Mouse (Mus musculus) embryonic facial prominence, embryonic 13.5 days (tissue): ENCODE measurements around the gene Gpam. TPM values are rescaled to one million over a fixed set of nuclear protein-coding genes. Genes with fewer than 3 reads are reported as not detected.

ENCODE experiments used
- ATAC-seq: fragments of 200-750 bp; cut with Nextera tagmentation; 2 replicates; pipeline ENCODE4 v1.8.0; 2017; ENCODE audit warnings: low read depth; ENCODE audit not compliant: insufficient number of reproducible peaks, insufficient read depth, low FRiP score, low TSS enrichment
- H3K27ac ChIP-seq: fragments of 300-500 bp; sonication (generic); 2 replicates; pipeline ENCODE4 v1.5.1; 2015; ENCODE audit warnings: moderate library complexity, mild to moderate bottlenecking, inconsistent platforms
- H3K27me3 ChIP-seq: fragments of 300-500 bp; sonication (generic); 2 replicates; pipeline ENCODE4 v1.6.1; 2015; ENCODE audit warnings: mild to moderate bottlenecking, inconsistent platforms
- H3K36me3 ChIP-seq: fragments of 300-500 bp; sonication (generic); 2 replicates; pipeline ENCODE4 v1.6.1; 2015; ENCODE audit warnings: mild to moderate bottlenecking, inconsistent platforms
- H3K4me1 ChIP-seq: fragments of 300-500 bp; sonication (generic); 2 replicates; pipeline ENCODE4 v1.6.1; 2015; ENCODE audit warnings: inconsistent platforms
- H3K4me2 ChIP-seq: fragments of 300-500 bp; sonication (generic); 2 replicates; pipeline ENCODE4 v1.6.1; 2015; ENCODE audit warnings: moderate library complexity, mild to moderate bottlenecking, inconsistent platforms
- H3K4me3 ChIP-seq: fragments of 300-500 bp; sonication (generic); 2 replicates; pipeline ENCODE4 v1.5.1; 2015; ENCODE audit warnings: mild to moderate bottlenecking, inconsistent platforms
- H3K9ac ChIP-seq: fragments of 300-500 bp; sonication (generic); 2 replicates; pipeline ENCODE4 v1.6.1; 2015; ENCODE audit warnings: mild to moderate bottlenecking, inconsistent platforms
- H3K9me3 ChIP-seq: fragments of 300-500 bp; sonication (generic); 2 replicates; pipeline ENCODE4 v1.6.1; 2016; ENCODE audit warnings: inconsistent platforms
- WGBS: fragments of 180-500 bp; shearing (Covaris S2); methylation state at CpG from one replicate; pipeline ENCODE4 v1.1.7; 2015; ENCODE audit warnings: mixed read lengths; 5-methylcytosine and 5-hydroxymethylcytosine counted together
- polyA plus RNA-seq: library from polyadenylated mRNA; unstranded; fragments of >200 nt; fragmentation: Nextera tagmentation; extraction: Ambion mirVana; gene quantifications from 2 replicates; pipeline ENCODE4 v1.2.1, GENCODE M21; 2015

Gpam gene
- polyA plus RNA-seq, 1 experiment from 2014 or later, result 14.0 TPM

DNA sequence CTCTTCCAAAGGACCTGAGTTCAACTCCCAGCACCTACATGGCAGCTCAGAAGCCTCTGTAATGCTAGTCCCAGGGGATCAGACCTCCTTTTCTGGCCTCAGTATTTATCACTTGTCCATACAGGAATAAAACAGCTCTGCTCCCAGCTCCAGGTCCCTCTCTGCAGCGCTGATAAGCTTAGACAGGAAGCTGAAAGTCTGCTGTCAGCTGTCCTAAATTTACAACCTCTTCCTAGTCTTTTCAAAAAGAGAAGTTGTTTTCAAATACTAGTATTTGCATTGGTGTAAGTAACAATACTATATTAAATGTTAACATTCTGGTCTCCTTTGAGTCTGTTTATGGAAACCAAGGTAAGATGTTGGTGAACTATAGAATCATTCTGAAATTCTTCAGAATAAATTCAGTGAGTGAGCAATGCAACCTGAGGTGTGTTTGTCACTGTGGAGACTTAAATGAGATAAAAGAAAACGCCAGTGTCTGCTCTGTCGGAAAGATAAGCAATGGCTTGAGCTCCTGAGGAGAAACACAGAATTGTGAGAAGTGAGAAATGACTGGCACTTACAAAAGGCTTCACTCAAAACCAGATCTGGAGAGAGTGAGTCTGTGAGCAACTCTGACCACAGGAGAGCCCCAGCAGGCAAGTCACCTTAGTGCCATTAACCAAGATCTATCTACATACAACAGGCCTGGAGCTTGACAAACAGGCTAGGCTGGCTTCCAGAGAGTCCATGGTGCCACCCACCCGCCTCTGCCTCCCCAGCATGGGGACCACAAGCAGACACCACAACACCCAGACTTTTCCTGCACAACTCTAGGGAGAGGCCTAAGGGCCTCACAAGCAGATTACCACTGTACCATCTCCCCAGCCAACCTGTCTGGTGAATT lies 41.8 kb downstream of the Gpam start:
- Histone ChIP-seq H3K4me1 (no peaks in the 10 kb centered on the region), H3K27ac (no peak overlapping the region), H3K4me2 (no peak overlapping the region), H3K9me3 (no peaks in the 10 kb centered on the region), H3K27me3 (no peaks in the 10 kb centered on the region), H3K4me3 (no peak overlapping the region), H3K36me3 (peaks cover 92% of the 10 kb centered on the region), H3K9ac (no peak overlapping the region)
- 87% methylated on average over 4 of the region's 4 CpGs for WGBS
- no peak for ATAC-seq

DNA sequence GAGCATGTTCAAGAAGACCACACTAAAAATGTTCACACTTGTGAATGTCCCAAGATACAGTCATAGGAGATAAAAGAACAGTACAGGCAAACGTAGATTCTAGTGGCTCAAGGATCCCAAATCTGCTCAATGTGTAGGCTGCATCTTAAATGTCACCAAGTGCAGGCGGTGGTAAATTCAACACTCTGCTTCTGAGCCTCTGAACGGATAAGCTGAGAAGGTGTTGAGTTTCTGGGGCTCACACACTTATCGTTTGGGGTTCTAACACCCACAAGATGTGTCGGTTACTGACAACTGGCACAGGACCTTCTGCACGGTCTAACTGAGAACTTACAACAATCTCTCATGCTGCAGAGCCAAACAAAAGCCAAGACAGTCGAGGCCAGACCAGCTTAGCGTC lies 50.2 kb downstream of the Gpam start:
- Histone ChIP-seq H3K27ac (no peak overlapping the region), H3K4me1 (no peaks in the 10 kb centered on the region), H3K4me3 (no peak overlapping the region), H3K4me2 (no peak overlapping the region), H3K36me3 (peaks cover 88% of the 10 kb centered on the region), H3K9me3 (no peaks in the 10 kb centered on the region), H3K9ac (no peak overlapping the region), H3K27me3 (no peaks in the 10 kb centered on the region)
- 80% methylated on average over 8 of the region's 8 CpGs for WGBS
- no peak for ATAC-seq

DNA sequence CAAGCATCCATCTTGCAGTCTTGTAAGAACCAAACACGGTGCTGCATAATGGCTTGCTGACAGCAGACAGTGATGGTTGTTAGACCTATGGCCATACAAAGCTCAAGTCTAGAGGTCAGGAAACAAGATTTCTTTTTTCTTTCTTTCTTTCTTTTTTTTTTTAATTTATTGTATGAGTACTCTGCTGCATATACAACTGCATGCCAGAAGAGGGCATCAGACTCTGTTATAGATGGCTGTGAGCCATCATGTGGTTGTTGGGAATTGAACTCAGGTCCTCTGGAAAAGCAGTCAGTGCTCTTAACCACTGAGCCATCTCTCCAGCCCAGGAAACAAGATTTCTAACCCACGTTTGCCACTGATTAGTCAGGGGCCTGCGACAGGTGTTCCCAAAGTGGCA lies 54.0 kb downstream of the Gpam start:
- Histone ChIP-seq H3K9me3 (no peaks in the 10 kb centered on the region), H3K4me1 (no peaks in the 10 kb centered on the region), H3K4me3 (no peak overlapping the region), H3K27me3 (no peaks in the 10 kb centered on the region), H3K4me2 (no peak overlapping the region), H3K36me3 (peaks cover 92% of the 10 kb centered on the region), H3K27ac (no peak overlapping the region), H3K9ac (no peak overlapping the region)
- no peak for ATAC-seq
- WGBS, result 87% methylated on average over 3 of the region's 3 CpGs

DNA sequence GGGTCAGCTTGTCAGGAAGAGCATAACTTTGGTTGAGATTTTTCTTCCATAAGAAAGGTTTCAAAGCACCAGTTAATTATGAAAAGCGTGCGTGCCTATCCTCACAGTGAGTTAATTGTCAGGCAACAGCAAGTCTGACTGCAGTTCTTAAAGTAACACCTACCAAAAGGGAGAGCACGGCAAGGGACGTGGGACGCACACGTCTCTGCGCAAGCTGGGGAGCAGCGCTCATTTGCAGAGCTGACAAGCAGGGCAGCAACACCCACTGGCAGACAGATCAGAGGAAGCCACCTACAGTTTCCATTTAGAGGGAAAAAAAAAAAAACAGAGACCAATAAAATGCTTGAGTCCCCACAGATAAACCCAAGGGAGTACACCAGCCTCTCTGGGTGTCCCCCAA lies 58.0 kb downstream of the Gpam start:
- 89% methylated on average over 8 of the region's 8 CpGs for WGBS
- Histone ChIP-seq H3K4me2 (no peak overlapping the region), H3K27ac (no peak overlapping the region), H3K9me3 (no peaks in the 10 kb centered on the region), H3K4me1 (no peaks in the 10 kb centered on the region), H3K4me3 (no peak overlapping the region), H3K27me3 (no peaks in the 10 kb centered on the region), H3K9ac (no peak overlapping the region), H3K36me3 (peaks cover 64% of the 10 kb centered on the region)
- ATAC-seq, result no peak

DNA sequence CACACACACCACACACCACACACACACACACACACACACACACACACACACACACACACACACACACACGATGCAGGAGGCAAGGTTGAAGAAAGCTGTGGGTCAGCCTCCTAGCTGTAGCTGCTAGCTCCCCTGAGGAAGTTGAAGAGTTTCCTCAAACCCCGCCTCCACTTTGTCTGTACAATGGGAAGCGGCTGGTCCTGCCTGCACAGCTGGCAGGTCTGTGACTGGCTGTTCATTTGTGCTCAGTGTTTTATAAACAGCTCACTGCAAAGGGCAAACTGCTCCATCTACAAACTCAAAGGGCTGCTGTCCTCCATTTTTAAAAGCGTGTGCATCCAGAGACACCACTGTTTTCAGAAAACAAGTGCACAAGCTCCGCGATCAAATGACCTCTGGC lies 63.8 kb downstream of the Gpam start:
- 35% methylated on average over 6 of the region's 6 CpGs for WGBS
- Histone ChIP-seq H3K27ac (no peak overlapping the region), H3K9ac (no peak overlapping the region), H3K27me3 (peaks cover 7% of the 10 kb centered on the region; the same call in 1 of the 2 replicates), H3K36me3 (peaks cover 10% of the 10 kb centered on the region), H3K4me2 (no peak overlapping the region), H3K4me1 (peaks cover 12% of the 10 kb centered on the region), H3K9me3 (0 out of 2 replicates have a peak, but pooled peaks cover 10% of the 10 kb centered on the region), H3K4me3 (no peak overlapping the region)
- ATAC-seq, result no peak

DNA sequence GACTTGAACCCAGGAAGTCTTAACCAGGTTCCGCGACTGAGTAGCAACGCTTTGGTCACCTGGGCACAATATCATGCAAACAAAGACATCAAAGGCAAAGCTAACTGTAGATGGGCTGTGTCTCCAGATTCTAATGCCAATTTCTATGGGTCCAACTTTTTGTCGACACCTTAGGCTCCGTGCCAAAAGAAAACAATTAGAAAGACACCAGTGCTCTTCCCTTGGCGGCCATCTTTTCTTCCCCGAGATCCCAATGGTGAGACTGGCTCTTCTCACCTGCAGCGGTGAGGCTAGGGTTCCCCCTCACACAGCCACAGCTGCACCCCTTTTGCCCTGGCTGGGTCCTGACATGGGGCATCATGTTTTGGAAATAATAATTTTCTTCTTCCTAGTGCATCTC lies 64.5 kb downstream of the Gpam start:
- H3K36me3 ChIP-seq, result peaks cover 8% of the 10 kb centered on the region
- WGBS, result 88% methylated on average over 8 of the region's 8 CpGs
- no peak overlapping the region for H3K4me2 ChIP-seq
- no peak overlapping the region for H3K4me3 ChIP-seq
- no peak overlapping the region for H3K9ac ChIP-seq
- H3K4me1 ChIP-seq, result peaks cover 12% of the 10 kb centered on the region
- no peak for ATAC-seq
- H3K27ac ChIP-seq, result no peak overlapping the region
- H3K9me3 ChIP-seq, result 0 out of 2 replicates have a peak, but pooled peaks cover 10% of the 10 kb centered on the region
- peaks cover 7% of the 10 kb centered on the region; the same call in 1 of the 2 replicates for H3K27me3 ChIP-seq

DNA sequence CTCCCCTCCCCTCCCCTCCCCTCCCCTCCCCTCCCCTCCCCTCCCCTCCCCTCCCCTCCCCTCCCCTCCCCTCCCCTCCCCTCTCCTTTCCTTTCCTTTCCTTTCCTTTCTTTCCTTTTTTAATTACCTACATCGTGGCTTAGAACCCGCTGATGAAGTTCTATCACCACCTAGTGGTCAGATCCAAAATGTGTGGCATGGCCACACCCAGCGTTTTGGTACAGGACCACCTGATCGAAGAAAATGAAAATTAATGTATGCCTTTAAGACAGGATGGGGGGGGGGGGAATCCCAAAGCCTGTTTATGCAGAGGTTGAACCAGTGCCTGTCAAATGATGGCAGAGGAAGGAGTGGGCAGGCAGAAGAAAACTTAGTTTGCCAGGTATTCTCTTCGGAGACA lies 65.1 kb downstream of the Gpam start:
- no peak for ATAC-seq
- H3K9ac ChIP-seq, result no peak overlapping the region
- H3K4me1 ChIP-seq, result peaks cover 12% of the 10 kb centered on the region
- H3K27ac ChIP-seq, result no peak overlapping the region
- no peak overlapping the region for H3K4me2 ChIP-seq
- no peak overlapping the region for H3K4me3 ChIP-seq
- H3K36me3 ChIP-seq, result peaks cover 7% of the 10 kb centered on the region
- 18% methylated on average over 5 of the region's 5 CpGs for WGBS
- H3K9me3 ChIP-seq, result 0 out of 2 replicates have a peak, but pooled peaks cover 10% of the 10 kb centered on the region
- peaks cover 7% of the 10 kb centered on the region; the same call in 1 of the 2 replicates for H3K27me3 ChIP-seq

DNA sequence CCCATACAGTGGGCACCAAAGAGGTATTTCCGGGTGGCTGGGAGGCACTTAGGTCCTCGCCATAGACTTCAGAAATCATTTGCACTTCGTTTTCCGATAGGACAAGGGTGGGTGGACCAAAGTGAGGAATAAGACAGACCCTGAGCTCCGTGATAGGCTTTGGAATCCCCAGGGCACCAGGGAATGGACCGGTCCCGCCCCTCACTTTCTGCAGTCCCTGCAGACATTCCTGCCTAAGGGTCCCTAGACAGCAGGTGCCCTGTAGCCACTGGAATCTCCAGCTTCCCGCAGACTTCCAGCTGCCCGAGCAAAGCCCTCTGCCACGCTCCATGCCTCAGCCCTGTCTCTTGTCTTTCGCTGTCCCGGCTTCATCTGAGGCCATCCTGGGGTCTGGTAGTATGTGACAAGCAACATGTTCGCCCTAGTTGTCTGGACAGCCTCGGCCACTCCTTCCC lies 65.6 kb downstream of the Gpam start:
- Histone ChIP-seq H3K27ac (no peak overlapping the region), H3K27me3 (peaks cover 7% of the 10 kb centered on the region; the same call in 1 of the 2 replicates), H3K4me2 (peak overlapping the region; percentile 57), H3K9ac (peak overlapping the region; percentile 44; the same call in 1 of the 2 replicates), H3K9me3 (0 out of 2 replicates have a peak, but pooled peaks cover 10% of the 10 kb centered on the region), H3K4me3 (peak overlapping the region; percentile 27), H3K36me3 (peaks cover 5% of the 10 kb centered on the region), H3K4me1 (peaks cover 12% of the 10 kb centered on the region)
- ATAC-seq, result no peak
- 8% methylated on average over 14 of the region's 14 CpGs for WGBS

DNA sequence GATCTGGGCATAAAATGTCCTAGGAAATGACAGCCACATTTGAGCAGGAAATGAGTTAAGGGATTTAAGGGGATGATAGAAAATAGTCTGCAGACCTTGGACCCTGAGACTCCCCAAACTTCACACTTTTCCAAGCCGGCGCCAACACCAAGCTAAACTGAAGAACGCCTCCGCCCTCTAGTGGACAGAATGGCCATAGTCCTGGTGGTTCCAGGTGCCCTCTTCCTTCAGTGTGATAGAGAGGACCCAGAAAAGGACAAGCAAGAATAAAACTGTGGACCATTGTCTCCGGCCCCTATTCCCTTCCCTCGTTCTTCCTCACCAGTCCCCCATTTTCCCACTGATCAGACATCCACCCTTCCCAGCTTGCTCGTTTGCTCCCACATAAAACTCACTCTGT lies 66.1 kb downstream of the Gpam start:
- Histone ChIP-seq H3K9ac (no peak overlapping the region), H3K4me2 (peak overlapping the region; percentile 57), H3K27me3 (peaks cover 7% of the 10 kb centered on the region; the same call in 1 of the 2 replicates), H3K9me3 (0 out of 2 replicates have a peak, but pooled peaks cover 10% of the 10 kb centered on the region), H3K36me3 (peaks cover 2% of the 10 kb centered on the region), H3K4me1 (peaks cover 12% of the 10 kb centered on the region), H3K4me3 (0 out of 2 replicates have a peak overlapping the region, but pooled peaks have one; percentile 27), H3K27ac (no peak overlapping the region)
- no peak for ATAC-seq
- 4% methylated on average over 7 of the region's 7 CpGs for WGBS

DNA sequence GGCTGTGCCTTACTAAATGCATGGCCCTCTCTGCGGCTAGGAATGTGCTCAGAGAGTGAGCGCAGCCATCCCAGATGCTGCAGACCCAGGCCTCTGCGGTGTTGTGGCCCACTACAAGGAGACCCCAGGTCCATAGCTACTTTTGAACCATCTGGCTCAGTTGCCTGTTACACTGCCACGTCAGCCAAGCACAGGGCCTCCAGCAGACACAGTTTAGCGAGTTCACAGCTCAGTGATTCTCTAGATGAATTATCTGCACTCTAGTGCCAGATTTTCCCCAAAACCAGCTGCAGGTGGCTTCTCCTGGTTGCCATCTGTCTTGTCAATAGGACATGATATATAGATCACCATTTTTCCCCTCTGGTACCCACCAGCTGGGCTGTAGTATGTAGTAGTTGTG lies 69.6 kb downstream of the Gpam start:
- Histone ChIP-seq H3K4me3 (no peak overlapping the region), H3K36me3 (no peaks in the 10 kb centered on the region), H3K4me1 (peaks cover 9% of the 10 kb centered on the region), H3K27ac (no peak overlapping the region), H3K4me2 (no peak overlapping the region), H3K9ac (no peak overlapping the region), H3K27me3 (peaks cover 7% of the 10 kb centered on the region; the same call in 1 of the 2 replicates), H3K9me3 (0 out of 2 replicates have a peak, but pooled peaks cover 10% of the 10 kb centered on the region)
- WGBS, result 69% methylated on average over 5 of the region's 5 CpGs
- ATAC-seq, result no peak

DNA sequence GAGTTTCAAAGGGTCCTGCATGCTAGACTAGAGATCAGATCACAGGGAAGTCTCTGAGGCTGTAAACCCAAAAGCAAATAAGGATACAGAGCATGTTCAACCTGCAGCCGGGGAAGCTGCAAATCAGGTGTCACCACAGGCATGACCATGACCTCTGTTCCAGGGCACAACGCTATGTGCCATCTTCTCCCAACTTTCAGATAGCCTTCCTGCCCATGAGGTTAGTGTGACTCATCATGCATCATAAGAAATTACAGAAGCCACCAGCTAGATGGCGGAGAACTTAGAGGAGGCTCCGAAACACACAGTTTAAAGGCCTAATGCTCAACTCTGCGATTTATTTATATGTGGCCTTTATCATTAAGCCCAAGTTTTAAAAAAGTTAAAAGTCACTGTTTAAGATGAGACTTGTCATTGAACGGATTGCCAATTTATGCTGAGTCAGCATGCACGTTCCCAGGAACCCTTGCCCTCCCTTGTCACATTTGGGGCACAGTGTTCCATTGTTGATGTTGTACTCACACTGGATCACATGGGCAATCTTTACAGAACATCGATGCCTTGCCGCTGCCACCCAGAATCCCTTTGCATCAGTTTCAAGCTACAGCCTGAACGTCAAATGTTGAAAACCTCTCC lies 71.3 kb downstream of the Gpam start:
- 0 out of 2 replicates have a peak, but pooled peaks cover 10% of the 10 kb centered on the region for H3K9me3 ChIP-seq
- H3K4me3 ChIP-seq, result no peak overlapping the region
- no peak for ATAC-seq
- no peak overlapping the region for H3K9ac ChIP-seq
- H3K4me2 ChIP-seq, result no peak overlapping the region
- no peaks in the 10 kb centered on the region for H3K4me1 ChIP-seq
- H3K36me3 ChIP-seq, result no peaks in the 10 kb centered on the region
- H3K27ac ChIP-seq, result no peak overlapping the region
- WGBS, result 91% methylated on average over 10 of the region's 10 CpGs
- H3K27me3 ChIP-seq, result peaks cover 7% of the 10 kb centered on the region; the same call in 1 of the 2 replicates
